Mouse (Mus musculus): ENCODE results near the gene BC030867. TPM values are rescaled to one million over a fixed set of nuclear protein-coding genes. Genes with fewer than 3 reads are reported as not detected.

The BC030867 gene
- polyA plus RNA-seq, 1 experiment, result 1.4 TPM

DNA sequence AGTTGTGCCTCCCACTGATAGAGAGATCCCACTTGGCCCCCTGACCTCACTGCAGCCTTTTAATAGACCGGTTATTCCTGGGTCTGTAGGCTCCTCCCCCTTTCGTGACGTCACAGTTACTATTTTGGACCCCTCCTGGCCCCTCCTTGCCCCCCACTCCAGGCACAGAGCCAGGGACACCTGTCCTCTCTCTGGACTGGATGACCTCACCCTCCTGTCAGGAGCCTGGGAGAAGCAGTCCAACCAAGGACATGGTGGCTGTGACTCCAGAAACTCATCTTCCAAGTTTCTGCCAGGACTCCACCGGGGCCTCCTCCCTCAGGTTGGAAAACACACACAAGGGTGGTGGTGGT is 28.7 kb upstream of the BC030867 start:
- H3K27ac ChIP-seq (ENCODE audit: insufficient read depth, low read length), result peak overlapping the region; percentile 74; the same call in 1 of the 2 replicates

DNA sequence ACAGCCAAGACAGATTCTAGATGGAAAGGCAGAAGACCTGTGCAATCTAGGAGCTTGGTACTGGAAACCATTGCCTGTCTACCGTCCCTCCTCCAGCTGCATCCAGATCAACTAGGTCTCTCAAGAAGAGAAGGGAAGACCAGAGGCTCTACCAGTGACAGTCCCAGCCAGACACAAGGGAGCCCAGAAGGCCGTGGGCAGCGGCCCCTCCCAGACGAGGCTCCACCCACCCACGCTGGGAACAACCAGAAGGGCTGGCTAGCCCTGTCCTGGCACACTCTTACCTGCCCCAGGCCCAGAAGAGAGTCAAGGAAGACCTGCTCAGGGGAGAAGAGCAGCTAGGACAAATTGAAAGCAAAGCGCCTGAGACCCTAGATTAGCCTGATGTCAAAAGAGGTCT is 28.2 kb upstream of the BC030867 start:
- Histone ChIP-seq H3K4me1 (ENCODE audit: control insufficient read depth, insufficient read depth, low read length) (peaks cover 37% of the 10 kb centered on the region), H3K27ac (ENCODE audit: insufficient read depth, low read length) (peak overlapping the region; percentile 74; the same call in 1 of the 2 replicates)

More for the DNA sequence above, 28.7 kb upstream of the BC030867 start:
- Histone ChIP-seq H3K4me1 (ENCODE audit: control insufficient read depth, insufficient read depth, low read length) (peaks cover 32% of the 10 kb centered on the region), H3K4me3 (ENCODE audit: insufficient read depth, low read length) (no peak overlapping the region)
- TF ChIP-seq POLR2A (IDR thresholded peaks at IDR 0.05; ENCODE audit: extremely low read depth, insufficient read depth, low read length) (no peak), CTCF (IDR thresholded peaks at IDR 0.05; ENCODE audit: extremely low read depth, insufficient read depth, low read length) (no peak)

DNA sequence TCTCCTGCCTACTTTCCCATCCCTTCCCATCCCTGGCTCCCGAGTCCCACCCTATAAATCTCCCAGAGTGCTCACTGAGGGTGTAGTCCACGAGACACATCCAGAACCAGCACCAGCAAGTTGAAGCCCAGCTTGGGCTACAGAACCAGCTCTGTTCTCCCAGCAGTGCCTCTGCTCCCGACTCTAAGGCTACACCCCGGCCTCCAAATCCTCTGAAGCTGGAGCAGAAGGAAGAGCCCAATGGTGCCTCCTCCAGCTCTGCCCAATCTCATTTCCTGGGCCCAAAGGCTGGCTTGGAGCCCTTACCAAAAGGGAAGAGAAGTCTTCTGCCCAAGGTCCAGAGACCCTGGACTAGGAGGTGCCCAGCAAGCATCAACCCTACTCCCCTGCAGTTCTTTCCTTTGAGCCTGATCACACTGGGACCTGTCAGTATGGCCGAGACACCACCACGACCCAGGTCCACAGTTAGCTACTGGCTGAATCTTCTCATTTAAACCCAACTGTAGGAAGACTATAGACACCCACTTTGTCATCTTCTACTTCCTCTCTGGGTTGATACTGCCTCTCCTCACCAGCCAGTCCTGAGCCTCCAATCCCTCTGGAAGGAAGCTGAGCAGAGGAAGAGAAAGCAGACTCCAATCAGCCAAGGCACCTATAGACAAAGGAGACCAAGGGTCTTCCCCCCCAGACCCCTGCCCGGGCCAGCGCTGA is 27.3 kb upstream of the BC030867 start:
- H3K4me1 ChIP-seq (ENCODE audit: control insufficient read depth, insufficient read depth, low read length), result peaks cover 32% of the 10 kb centered on the region
- H3K4me3 ChIP-seq (ENCODE audit: insufficient read depth, low read length), result no peak overlapping the region
- no peak for TF ChIP-seq POLR2A (IDR thresholded peaks at IDR 0.05; ENCODE audit: extremely low read depth, insufficient read depth, low read length)
- no peak for TF ChIP-seq CTCF (IDR thresholded peaks at IDR 0.05; ENCODE audit: extremely low read depth, insufficient read depth, low read length)
- 0 out of 2 replicates have a peak overlapping the region, but pooled peaks have one; percentile 61 for H3K27ac ChIP-seq (ENCODE audit: insufficient read depth, low read length)

More for the DNA sequence above, 28.2 kb upstream of the BC030867 start:
- TF ChIP-seq POLR2A (IDR thresholded peaks at IDR 0.05; ENCODE audit: extremely low read depth, insufficient read depth, low read length), result no peak
- TF ChIP-seq CTCF (IDR thresholded peaks at IDR 0.05; ENCODE audit: extremely low read depth, insufficient read depth, low read length), result no peak
- no peak overlapping the region for H3K4me3 ChIP-seq (ENCODE audit: insufficient read depth, low read length)

DNA sequence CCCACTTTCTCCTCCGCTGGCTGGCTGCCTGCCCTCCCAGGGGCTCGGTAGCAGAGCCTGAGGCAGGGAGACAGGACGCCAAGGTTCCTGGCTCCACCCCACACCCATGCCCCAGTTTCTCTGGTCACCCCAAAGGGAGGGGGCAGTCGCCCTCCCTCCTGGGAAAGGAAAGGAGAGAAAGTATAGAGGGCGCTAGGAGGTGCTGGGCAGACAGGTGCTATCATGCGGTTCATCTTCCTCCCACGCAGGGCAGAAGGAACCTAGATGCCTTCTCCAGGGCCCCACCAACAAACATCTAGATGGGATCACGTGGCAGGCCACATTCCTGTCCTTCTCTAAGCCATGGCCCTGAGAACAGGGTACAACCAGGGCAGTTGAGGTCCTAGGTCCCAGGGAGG is 26.7 kb upstream of the BC030867 start:
- 0 out of 2 replicates have a peak overlapping the region, but pooled peaks have one; percentile 61 for H3K27ac ChIP-seq (ENCODE audit: insufficient read depth, low read length)
- peaks cover 35% of the 10 kb centered on the region for H3K4me1 ChIP-seq (ENCODE audit: control insufficient read depth, insufficient read depth, low read length)
- H3K4me3 ChIP-seq (ENCODE audit: insufficient read depth, low read length), result no peak overlapping the region
- TF ChIP-seq CTCF (IDR thresholded peaks at IDR 0.05; ENCODE audit: extremely low read depth, insufficient read depth, low read length) (no peak), POLR2A (IDR thresholded peaks at IDR 0.05; ENCODE audit: extremely low read depth, insufficient read depth, low read length) (no peak)

DNA sequence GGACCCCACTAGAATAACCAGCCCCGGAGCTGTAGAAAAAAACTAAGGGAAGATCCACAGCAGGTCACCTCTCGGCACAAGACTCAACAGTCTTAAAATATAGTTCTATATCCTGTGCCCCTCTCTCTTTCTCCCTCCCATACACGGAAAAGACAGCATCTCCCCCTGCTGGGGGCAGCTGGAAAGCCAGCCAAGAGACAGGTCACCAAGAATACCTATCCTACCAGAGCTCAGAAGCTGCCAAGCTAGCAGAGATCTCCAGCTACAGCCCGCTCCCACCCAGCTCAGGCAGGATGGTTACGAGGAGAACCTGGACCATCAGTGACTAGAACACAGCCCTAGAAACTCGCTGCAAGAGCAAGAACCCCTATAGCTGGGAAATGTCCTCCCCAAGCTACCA is 25.5 kb upstream of the BC030867 start:
- Histone ChIP-seq H3K4me3 (ENCODE audit: insufficient read depth, low read length) (no peak overlapping the region), H3K27ac (ENCODE audit: insufficient read depth, low read length) (no peak overlapping the region), H3K4me1 (ENCODE audit: control insufficient read depth, insufficient read depth, low read length) (peaks cover 33% of the 10 kb centered on the region)
- TF ChIP-seq CTCF (IDR thresholded peaks at IDR 0.05; ENCODE audit: extremely low read depth, insufficient read depth, low read length), result peak; percentile 45
- TF ChIP-seq POLR2A (IDR thresholded peaks at IDR 0.05; ENCODE audit: extremely low read depth, insufficient read depth, low read length), result no peak

DNA sequence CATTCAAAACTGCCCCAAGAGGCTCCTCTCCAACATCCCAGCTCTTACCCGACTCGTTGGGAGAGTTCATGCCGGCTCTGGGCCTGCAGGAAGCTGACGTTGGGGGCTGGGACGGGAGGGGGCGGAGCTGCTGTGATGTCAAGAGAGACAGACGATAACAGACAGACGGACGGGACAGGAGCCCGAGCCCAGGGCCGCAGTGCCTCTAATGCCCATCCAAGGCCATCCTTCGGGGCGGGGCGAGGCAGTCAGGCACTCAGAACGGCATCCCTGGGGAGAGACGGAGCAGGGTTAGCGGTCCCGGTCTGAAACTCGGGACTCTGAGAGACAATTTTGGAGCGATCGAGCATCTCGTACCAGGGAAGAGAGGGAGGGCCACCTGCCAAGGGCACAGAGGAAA is 24.0 kb upstream of the BC030867 start:
- Histone ChIP-seq H3K27ac (ENCODE audit: insufficient read depth, low read length) (no peak overlapping the region), H3K4me3 (ENCODE audit: insufficient read depth, low read length) (no peak overlapping the region), H3K4me1 (ENCODE audit: control insufficient read depth, insufficient read depth, low read length) (peaks cover 26% of the 10 kb centered on the region)
- TF ChIP-seq CTCF (IDR thresholded peaks at IDR 0.05; ENCODE audit: extremely low read depth, insufficient read depth, low read length), result no peak
- no peak for TF ChIP-seq POLR2A (IDR thresholded peaks at IDR 0.05; ENCODE audit: extremely low read depth, insufficient read depth, low read length)

DNA sequence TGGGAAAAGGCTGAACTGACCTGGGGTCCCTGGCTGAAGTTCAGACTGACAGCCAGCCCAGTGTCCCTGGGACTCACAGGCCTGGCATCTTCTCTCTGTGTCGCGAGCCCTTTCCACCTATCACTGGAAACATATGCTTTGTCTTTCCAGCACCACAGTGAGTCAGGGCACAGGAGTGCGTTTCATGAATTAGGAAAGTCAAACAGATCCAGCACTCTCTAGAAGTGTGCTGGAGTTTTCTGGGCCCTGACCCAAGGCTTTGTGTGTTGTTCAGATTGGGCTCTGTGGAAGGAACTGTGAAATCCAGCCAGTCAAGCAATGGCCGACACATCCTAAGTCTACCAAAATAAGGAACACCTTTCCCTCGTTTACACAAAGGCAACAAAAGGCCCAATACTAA is 23.5 kb upstream of the BC030867 start:
- H3K4me3 ChIP-seq (ENCODE audit: insufficient read depth, low read length), result no peak overlapping the region
- H3K27ac ChIP-seq (ENCODE audit: insufficient read depth, low read length), result no peak overlapping the region
- TF ChIP-seq POLR2A (IDR thresholded peaks at IDR 0.05; ENCODE audit: extremely low read depth, insufficient read depth, low read length) (no peak), CTCF (IDR thresholded peaks at IDR 0.05; ENCODE audit: extremely low read depth, insufficient read depth, low read length) (no peak)
- H3K4me1 ChIP-seq (ENCODE audit: control insufficient read depth, insufficient read depth, low read length), result peaks cover 21% of the 10 kb centered on the region

DNA sequence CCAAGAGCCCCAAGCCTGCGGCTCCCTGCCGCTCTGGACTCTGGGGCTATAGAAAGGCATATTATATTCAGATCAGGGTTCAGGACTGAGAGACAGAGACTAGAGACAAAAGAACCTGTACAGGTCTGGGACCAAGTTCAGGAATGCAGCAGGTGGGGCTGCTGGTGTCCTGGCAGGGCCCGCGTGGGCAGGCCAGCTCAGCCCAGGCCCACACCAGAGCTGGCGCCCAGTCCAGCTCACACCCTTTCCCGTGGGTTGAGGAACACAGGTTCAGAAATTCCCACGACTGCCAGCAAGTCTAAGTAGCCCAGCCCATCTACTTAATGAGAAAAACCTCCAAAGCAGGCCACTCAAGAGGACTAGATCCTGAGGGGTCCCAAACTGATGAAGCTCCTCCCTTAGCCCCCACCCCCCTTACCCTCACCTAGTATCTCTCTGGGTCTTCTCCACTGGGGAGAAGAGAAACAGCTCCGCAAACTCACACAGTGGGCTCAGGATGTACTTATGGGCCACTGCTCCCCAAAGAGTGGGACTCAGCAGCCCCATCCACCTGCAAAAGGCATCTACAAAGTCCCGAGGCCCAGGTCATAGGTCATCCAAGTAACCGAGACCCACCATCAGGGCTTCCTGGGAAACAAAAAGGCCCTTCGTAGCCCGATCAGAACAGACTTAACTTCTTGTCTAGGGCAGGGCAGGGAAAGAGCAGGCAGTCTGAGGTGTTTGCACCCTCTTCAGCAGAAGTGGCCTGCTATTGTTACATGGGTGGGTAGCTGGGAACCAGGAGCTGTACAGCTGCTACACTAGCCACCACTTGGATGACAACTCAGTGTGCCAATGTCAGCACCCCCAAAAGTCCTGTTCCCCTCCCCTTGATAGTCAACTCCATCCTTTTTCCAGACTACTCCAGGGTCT is 22.4 kb upstream of the BC030867 start:
- peak overlapping the region; percentile 68; the same call in 1 of the 2 replicates for H3K4me3 ChIP-seq (ENCODE audit: insufficient read depth, low read length)

DNA sequence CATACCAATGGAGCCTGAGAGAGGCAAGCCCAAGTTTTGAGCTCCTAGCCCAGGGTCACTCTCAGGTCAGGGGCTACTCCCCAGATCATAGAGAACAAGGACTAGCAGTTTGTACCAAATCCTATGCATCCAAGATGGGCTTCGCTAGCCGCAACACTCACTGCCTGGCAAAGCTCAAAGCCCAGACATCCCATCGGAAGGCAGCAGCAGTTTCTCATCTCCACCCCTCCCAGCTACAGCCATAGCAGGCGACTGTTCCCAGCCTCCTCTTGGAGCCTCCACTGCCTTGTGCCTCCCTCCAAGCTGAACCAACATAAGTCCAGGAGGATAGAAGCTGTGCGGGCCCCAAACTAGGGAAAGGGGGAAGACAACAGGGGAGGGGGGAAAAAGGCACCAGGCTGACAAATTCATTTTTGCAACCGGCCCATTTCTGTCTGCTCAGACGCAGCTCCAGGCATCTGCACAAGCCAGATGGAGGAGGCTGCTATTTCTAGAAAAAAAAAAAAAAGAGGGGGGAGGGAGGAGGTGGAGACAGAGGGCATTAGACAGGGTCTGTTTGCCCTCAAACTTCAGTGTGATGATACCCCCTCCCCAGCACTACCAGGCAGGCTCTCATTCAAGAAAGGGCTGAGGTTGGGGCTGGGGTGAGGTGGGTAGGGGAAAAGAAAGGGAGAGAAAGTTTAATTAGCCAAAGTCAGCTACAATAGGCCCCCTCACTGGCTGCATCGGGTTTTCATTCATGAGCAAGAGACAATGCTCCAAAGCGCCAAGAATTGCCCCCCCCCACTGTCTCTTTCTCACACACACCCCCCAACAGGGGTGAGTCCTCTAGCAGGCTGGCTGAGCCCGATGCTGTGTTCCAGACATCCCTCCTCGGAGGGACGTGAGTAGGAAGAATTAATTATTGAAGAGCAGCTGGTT is 21.2 kb upstream of the BC030867 start:
- peaks cover 19% of the 10 kb centered on the region for H3K4me1 ChIP-seq (ENCODE audit: control insufficient read depth, insufficient read depth, low read length)
- no peak for TF ChIP-seq CTCF (IDR thresholded peaks at IDR 0.05; ENCODE audit: extremely low read depth, insufficient read depth, low read length)
- no peak for TF ChIP-seq POLR2A (IDR thresholded peaks at IDR 0.05; ENCODE audit: extremely low read depth, insufficient read depth, low read length)
- peak overlapping the region; percentile 68 for H3K4me3 ChIP-seq (ENCODE audit: insufficient read depth, low read length)
- H3K27ac ChIP-seq (ENCODE audit: insufficient read depth, low read length), result no peak overlapping the region

More for the DNA sequence above, 22.4 kb upstream of the BC030867 start:
- TF ChIP-seq CTCF (IDR thresholded peaks at IDR 0.05; ENCODE audit: extremely low read depth, insufficient read depth, low read length) (no peak), POLR2A (IDR thresholded peaks at IDR 0.05; ENCODE audit: extremely low read depth, insufficient read depth, low read length) (no peak)
- no peak overlapping the region for H3K27ac ChIP-seq (ENCODE audit: insufficient read depth, low read length)
- peaks cover 19% of the 10 kb centered on the region for H3K4me1 ChIP-seq (ENCODE audit: control insufficient read depth, insufficient read depth, low read length)
